Mouse (Mus musculus) thymus, adult 2 months (tissue): Measurements from ENCODE around the gene Abl2. TPM values are rescaled to one million over a fixed set of nuclear protein-coding genes. Genes with fewer than 3 reads are reported as not detected.

Experiments
- DNase-seq: peaks from one replicate; pipeline ENCODE4 v3.0.0; 2021
- H3K27ac ChIP-seq: fragments of 200-500 bp; 2 replicates; pipeline ENCODE4 v1.5.1; 2012; ENCODE audit warnings: low read length, control low read depth; ENCODE audit not compliant: control insufficient read depth, insufficient read depth
- H3K27me3 ChIP-seq: fragments of 200-500 bp; 2 replicates; pipeline ENCODE4 v1.6.1; 2012; ENCODE audit warnings: mild to moderate bottlenecking, low read length, moderate library complexity, mixed read lengths; ENCODE audit not compliant: control insufficient read depth, insufficient read depth
- H3K36me3 ChIP-seq: fragments of 200-500 bp; 2 replicates; pipeline ENCODE4 v1.6.1; 2012; ENCODE audit warnings: mild to moderate bottlenecking, low read length, moderate library complexity; ENCODE audit not compliant: control insufficient read depth, insufficient read depth
- H3K4me1 ChIP-seq: fragments of 200-500 bp; replicated peaks from 2 replicates; pipeline ENCODE4 v1.6.1; 2012; ENCODE audit warnings: low read length; ENCODE audit not compliant: control insufficient read depth, insufficient read depth
- H3K4me3 ChIP-seq: fragments of 200-500 bp; 2 replicates; pipeline ENCODE4 v1.5.1; 2012; ENCODE audit warnings: mild to moderate bottlenecking, low read length, control low read depth, moderate library complexity; ENCODE audit not compliant: control insufficient read depth, insufficient read depth
- CTCF ChIP-seq: fragments of 200-500 bp; IDR thresholded peaks from 2 replicates; pipeline ENCODE4 v1.5.1; 2012; ENCODE audit warnings: mild to moderate bottlenecking, control low read depth, low read length, moderate library complexity, borderline replicate concordance; ENCODE audit not compliant: control insufficient read depth, poor library complexity, insufficient read depth; ENCODE audit errors: extremely low read depth
- POLR2A ChIP-seq: fragments of 200-500 bp; IDR thresholded peaks from 2 replicates; pipeline ENCODE4 v1.6.1; 2012; ENCODE audit warnings: mild to moderate bottlenecking, low read length, control low read depth, moderate library complexity; ENCODE audit not compliant: control insufficient read depth, poor library complexity, insufficient read depth; ENCODE audit errors: extremely low read depth
- WGBS: fragments of 180-500 bp; shearing (Covaris S2); methylation state at CpG from one replicate; pipeline ENCODE4 v1.1.7; 2018; 5-methylcytosine and 5-hydroxymethylcytosine counted together
- polyA plus RNA-seq: library from polyadenylated mRNA; depleted of rRNA; stranded (reverse); fragments of >200 nt; gene quantifications from 2 replicates; pipeline ENCODE4 v1.2.3, GENCODE M21; 2012

Gene Abl2
- polyA plus RNA-seq, 1 experiment = 18.7 TPM

DNA sequence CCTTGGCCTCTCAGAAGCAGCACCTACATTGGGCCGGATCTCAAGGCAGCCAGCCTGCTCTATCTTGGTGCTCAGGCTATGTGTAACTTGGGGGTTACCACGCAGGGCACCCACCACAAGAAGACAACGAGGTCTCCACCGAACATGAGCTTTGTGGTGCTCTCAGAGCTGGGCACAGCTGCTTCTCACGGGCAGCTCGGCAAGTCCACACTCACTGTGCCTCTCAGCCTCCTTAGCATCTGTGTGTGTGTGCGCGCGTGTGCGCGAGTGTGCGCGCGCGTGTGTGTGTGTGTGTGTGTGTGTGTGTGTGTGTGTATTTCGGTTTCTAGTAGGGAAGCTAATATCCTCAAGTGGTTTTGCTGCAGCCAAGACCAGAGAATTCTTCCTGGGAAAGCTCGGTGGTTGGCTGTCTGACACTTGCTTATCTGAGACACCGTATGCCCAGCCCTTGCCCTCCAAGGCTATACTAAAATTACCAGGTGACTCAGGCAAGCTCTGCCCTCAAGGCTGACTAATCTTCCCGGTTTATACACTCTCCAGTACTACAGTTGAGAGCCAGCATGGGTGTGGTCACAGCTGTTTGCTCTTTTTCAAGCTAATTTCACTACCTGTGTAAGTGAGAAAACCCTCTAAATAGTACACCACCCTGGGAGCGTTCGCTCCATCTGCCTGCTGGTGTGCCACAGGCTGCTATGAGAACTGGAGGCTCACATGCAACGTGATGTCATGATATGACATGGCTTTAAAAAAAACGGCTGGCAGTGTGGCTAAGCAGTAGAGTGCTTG lies 108.7 kb downstream of the Abl2 start:
- Histone ChIP-seq H3K27ac (no peak overlapping the region), H3K36me3 (no peaks in the 10 kb centered on the region), H3K27me3 (no peaks in the 10 kb centered on the region), H3K4me3 (no peak overlapping the region), H3K4me1 (peaks cover 22% of the 10 kb centered on the region)
- TF ChIP-seq CTCF (no peak), POLR2A (no peak)
- 82% methylated on average over 23 of the region's 23 CpGs for WGBS
- DNase-seq = no peak

GRCm38 (mm10) chr1:156668602-156669001 lies 110.0 kb downstream of the Abl2 start:
- 91% methylated on average over 5 of the region's 5 CpGs for WGBS

DNA sequence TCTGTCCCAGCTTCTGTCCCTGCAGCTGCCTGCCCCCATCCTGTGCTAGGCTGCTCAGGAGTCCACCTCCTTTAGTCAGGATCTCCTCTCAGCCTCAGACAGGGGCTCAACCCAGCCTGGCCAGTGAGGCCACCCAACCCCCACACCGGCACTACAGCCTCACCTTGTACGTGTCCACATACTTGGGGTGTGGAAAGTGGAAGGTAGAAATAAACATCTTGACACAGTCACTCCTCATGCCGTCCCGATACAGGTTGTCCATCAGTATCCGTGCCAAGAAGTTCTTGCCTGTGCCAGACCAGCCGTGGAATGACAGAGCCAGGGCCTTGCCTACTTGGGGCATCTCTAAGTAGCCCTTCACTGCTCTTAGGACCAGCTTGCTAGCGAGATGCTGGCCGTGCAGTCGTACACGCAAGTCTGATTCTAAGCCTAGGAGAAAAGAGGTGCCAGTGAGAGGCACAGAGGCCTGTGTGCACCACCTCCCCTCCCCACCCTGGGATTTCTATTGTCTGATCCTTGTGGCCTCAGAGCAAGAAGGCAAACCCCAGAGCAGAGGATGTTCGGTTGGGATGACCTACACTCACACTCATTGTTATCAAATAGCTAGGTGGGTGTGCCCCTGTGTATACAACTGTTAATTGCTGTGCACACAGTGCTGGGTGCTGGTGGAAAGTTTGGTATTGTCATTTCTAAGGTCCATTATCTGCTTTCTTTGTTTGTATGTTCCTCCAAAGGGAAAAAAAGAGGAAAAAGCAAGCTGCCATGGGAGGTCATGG lies 110.8 kb downstream of the Abl2 start:
- H3K36me3 ChIP-seq = no peaks in the 10 kb centered on the region
- H3K4me3 ChIP-seq = no peak overlapping the region
- no peak for TF ChIP-seq POLR2A
- no peak for TF ChIP-seq CTCF
- no peak overlapping the region for H3K27ac ChIP-seq
- DNase-seq = no peak
- no peaks in the 10 kb centered on the region for H3K27me3 ChIP-seq
- WGBS = 92% methylated on average over 11 of the region's 11 CpGs
- peaks cover 27% of the 10 kb centered on the region for H3K4me1 ChIP-seq

More at GRCm38 (mm10) chr1:156668602-156669001, 110.0 kb downstream of the Abl2 start:
- H3K4me1 ChIP-seq = peaks cover 27% of the 10 kb centered on the region
- TF ChIP-seq CTCF (no peak), POLR2A (no peak)
- H3K36me3 ChIP-seq = no peaks in the 10 kb centered on the region
- DNase-seq = no peak
- no peak overlapping the region for H3K27ac ChIP-seq
- no peak overlapping the region for H3K4me3 ChIP-seq
- no peaks in the 10 kb centered on the region for H3K27me3 ChIP-seq

- Histone ChIP-seq H3K4me3 (no peak overlapping the region), H3K27me3 (no peaks in the 10 kb centered on the region), H3K4me1 (peaks cover 29% of the 10 kb centered on the region), H3K27ac (no peak overlapping the region), H3K36me3 (no peaks in the 10 kb centered on the region)
- WGBS = 97% methylated on average over 3 of the region's 3 CpGs
- TF ChIP-seq POLR2A (no peak), CTCF (no peak)
- no peak for DNase-seq
Measured at GRCm38 (mm10) chr1:156671921-156672320, 113.3 kb downstream of the Abl2 start.

DNA sequence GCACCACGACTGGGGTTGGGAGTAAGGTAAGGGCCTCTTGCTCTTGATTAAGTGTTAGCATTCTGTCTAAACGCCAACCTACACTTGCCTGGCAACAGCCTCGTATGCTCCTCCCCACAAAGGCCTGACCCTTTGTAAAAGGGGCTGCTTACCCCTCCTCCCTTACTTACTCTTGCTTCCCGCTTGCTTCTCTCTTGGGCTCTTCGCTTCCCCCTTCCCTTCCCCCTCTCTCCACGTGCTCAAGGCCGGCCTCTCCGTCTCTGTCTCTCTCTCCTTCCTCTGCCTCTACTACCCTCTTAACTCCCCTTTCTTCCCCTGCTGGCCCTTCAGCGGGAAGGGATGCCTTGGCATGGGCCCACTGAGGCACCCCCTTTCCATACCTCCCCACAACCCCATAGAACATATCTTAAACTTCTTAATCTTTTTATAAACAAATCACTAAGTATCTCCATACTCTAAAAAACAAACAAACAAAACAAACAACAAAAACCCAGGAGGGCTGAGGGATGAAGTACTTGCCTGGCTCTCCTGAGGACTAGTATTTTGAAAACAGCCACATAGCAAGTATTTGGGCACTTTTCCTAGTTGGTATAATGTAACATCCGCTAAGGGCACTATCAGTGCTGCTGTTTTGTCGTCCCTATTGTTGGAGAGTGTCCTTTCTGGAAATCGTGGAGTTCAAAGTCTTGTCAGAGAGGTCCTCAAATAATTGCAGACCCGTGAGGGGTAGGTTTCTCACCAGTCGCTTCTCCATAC lies 114.3 kb downstream of the Abl2 start:
- DNase-seq = peak; percentile 54
- Histone ChIP-seq H3K4me3 (peak overlapping the region; percentile 95), H3K4me1 (peaks cover 23% of the 10 kb centered on the region), H3K27me3 (no peaks in the 10 kb centered on the region), H3K27ac (no peak overlapping the region), H3K36me3 (no peaks in the 10 kb centered on the region)
- no peak for TF ChIP-seq POLR2A
- TF ChIP-seq CTCF = no peak
- 15% methylated on average over 14 of the region's 14 CpGs for WGBS
